18 mouse cellular contexts compared by ENCODE assay signal in genomic region chr10:54070496-54070895, GRCm38 (mm10). TPM values are rescaled to one million over a fixed set of nuclear protein-coding genes. Genes with fewer than 3 reads are reported as not detected.
A peak's percentile ranks its signal among the peaks of the same experiment; 100 is the strongest.
DNase-seq lines count a peak whose midpoint lies in the region; ATAC-seq and TF ChIP-seq lines count a peak whose summit lies in the region.
"Had no signal": no experiment of that assay in that cellular context is flagged by ENCODE, and none has a peak within 500 bp of the region (broad histone marks: within the 10 kb centered on the region; RNA-seq: fewer than 3 reads in every experiment).

No protein-coding gene starts in this region.

- peaks cover 3% of the 10 kb centered on the region; the same call in 1 of the 2 replicates for H3K4me1 ChIP-seq in intestine, postnatal 0 days (replicated peaks; ENCODE audit: control insufficient read depth, insufficient read depth, low read length)
- H3K4me1 ChIP-seq in intestine, embryonic 16.5 days (ENCODE audit: control insufficient read depth, insufficient read depth, low read length) = peaks cover 8% of the 10 kb centered on the region
- no peaks in the 10 kb centered on the region for H3K4me1 ChIP-seq in midbrain, embryonic 16.5 days (ENCODE audit: control insufficient read depth, insufficient read depth, low read length)
- peaks cover 13% of the 10 kb centered on the region for H3K4me1 ChIP-seq in midbrain, embryonic 13.5 days (replicated peaks)
- H3K4me1 ChIP-seq in liver, embryonic 13.5 days (replicated peaks) = peaks cover 59% of the 10 kb centered on the region

- H3K27me3 ChIP-seq in intestine, postnatal 0 days (replicated peaks; ENCODE audit: control insufficient read depth, insufficient read depth, low read length) = no peaks in the 10 kb centered on the region
- H3K27me3 ChIP-seq in intestine, embryonic 16.5 days (replicated peaks; ENCODE audit: control insufficient read depth, insufficient read depth, low read length) = no peaks in the 10 kb centered on the region
- H3K27me3 ChIP-seq in midbrain, embryonic 16.5 days (ENCODE audit: control insufficient read depth, insufficient read depth, low read depth, low read length) = no peaks in the 10 kb centered on the region
- H3K27me3 ChIP-seq in midbrain, embryonic 13.5 days = peaks cover 19% of the 10 kb centered on the region
- H3K27me3 ChIP-seq in liver, embryonic 13.5 days = no peaks in the 10 kb centered on the region
- H3K27me3 ChIP-seq: heart, embryonic 15.5 days; limb, embryonic 15.5 days had no signal

- H3K4me3 ChIP-seq in intestine, postnatal 0 days (ENCODE audit: low read depth, low read length) = no peak overlapping the region
- no peak overlapping the region for H3K4me3 ChIP-seq in intestine, embryonic 16.5 days (ENCODE audit: low read length)
- H3K4me3 ChIP-seq in midbrain, embryonic 16.5 days (ENCODE audit: low read depth, low read length) = no peak overlapping the region
- no peak overlapping the region for H3K4me3 ChIP-seq in midbrain, embryonic 13.5 days (replicated peaks)
- peak overlapping the region; percentile 17 for H3K4me3 ChIP-seq in liver, embryonic 13.5 days (replicated peaks)
- H3K4me3 ChIP-seq: heart, embryonic 15.5 days; limb, embryonic 15.5 days had no signal

- H3K9ac ChIP-seq in intestine, postnatal 0 days (ENCODE audit: low read depth, low read length) = no peak overlapping the region
- no peak overlapping the region for H3K9ac ChIP-seq in intestine, embryonic 16.5 days (ENCODE audit: low read depth, low read length)
- H3K9ac ChIP-seq in midbrain, embryonic 16.5 days (ENCODE audit: low read depth, low read length) = no peak overlapping the region
- H3K9ac ChIP-seq in midbrain, embryonic 13.5 days (replicated peaks) = no peak overlapping the region
- H3K9ac ChIP-seq in liver, embryonic 13.5 days = peak overlapping the region; percentile 22; the same call in 1 of the 2 replicates
- H3K9ac ChIP-seq: heart, embryonic 15.5 days; limb, embryonic 15.5 days had no signal

- peak overlapping the region; percentile 37 for H3K4me2 ChIP-seq in intestine, postnatal 0 days (replicated peaks; ENCODE audit: low read depth)
- H3K4me2 ChIP-seq in intestine, embryonic 16.5 days (ENCODE audit: low read depth, low read length) = no peak overlapping the region
- H3K4me2 ChIP-seq in midbrain, embryonic 16.5 days (ENCODE audit: low read length) = peak overlapping the region; percentile 34; the same call in 1 of the 2 replicates
- H3K4me2 ChIP-seq in midbrain, embryonic 13.5 days (replicated peaks) = no peak overlapping the region
- H3K4me2 ChIP-seq in liver, embryonic 13.5 days = peak overlapping the region; percentile 92
- H3K4me2 ChIP-seq: heart, embryonic 15.5 days; limb, embryonic 15.5 days had no signal

- H3K27ac ChIP-seq in intestine, postnatal 0 days (ENCODE audit: low read depth, low read length) = no peak overlapping the region
- H3K27ac ChIP-seq in intestine, embryonic 16.5 days (ENCODE audit: low read length) = no peak overlapping the region
- no peak overlapping the region for H3K27ac ChIP-seq in midbrain, embryonic 16.5 days (ENCODE audit: low read length)
- no peak overlapping the region for H3K27ac ChIP-seq in midbrain, embryonic 13.5 days
- 0 out of 2 replicates have a peak overlapping the region, but pooled peaks have one; percentile 34 for H3K27ac ChIP-seq in liver, embryonic 13.5 days
- H3K27ac ChIP-seq: heart, embryonic 15.5 days; kidney, postnatal 0 days; limb, embryonic 15.5 days; stomach, postnatal 0 days had no signal

- no peaks in the 10 kb centered on the region for H3K9me3 ChIP-seq in intestine, postnatal 0 days (ENCODE audit: control insufficient read depth)
- H3K9me3 ChIP-seq in intestine, embryonic 16.5 days (ENCODE audit: control insufficient read depth, low read length) = no peaks in the 10 kb centered on the region
- H3K9me3 ChIP-seq in midbrain, embryonic 16.5 days (replicated peaks; ENCODE audit: control insufficient read depth, low read length, poor library complexity, severe bottlenecking) = no peaks in the 10 kb centered on the region
- no peaks in the 10 kb centered on the region for H3K9me3 ChIP-seq in midbrain, embryonic 13.5 days
- H3K9me3 ChIP-seq in liver, embryonic 13.5 days (replicated peaks) = no peaks in the 10 kb centered on the region
- H3K9me3 ChIP-seq: heart, embryonic 15.5 days; limb, embryonic 15.5 days had no signal

- 0 out of 2 replicates have a peak, but pooled peaks cover 4% of the 10 kb centered on the region for H3K36me3 ChIP-seq in intestine, postnatal 0 days (ENCODE audit: control insufficient read depth, insufficient read depth)
- H3K36me3 ChIP-seq in intestine, embryonic 16.5 days (ENCODE audit: control insufficient read depth, insufficient read depth, low read length) = no peaks in the 10 kb centered on the region
- H3K36me3 ChIP-seq in midbrain, embryonic 16.5 days (ENCODE audit: control insufficient read depth, insufficient read depth, low read length) = no peaks in the 10 kb centered on the region
- no peaks in the 10 kb centered on the region for H3K36me3 ChIP-seq in midbrain, embryonic 13.5 days
- peaks cover 50% of the 10 kb centered on the region for H3K36me3 ChIP-seq in liver, embryonic 13.5 days
- H3K36me3 ChIP-seq: heart, embryonic 15.5 days; limb, embryonic 15.5 days had no signal

- no peak for ATAC-seq in intestine, postnatal 0 days
- ATAC-seq in intestine, embryonic 16.5 days = no peak
- no peak for ATAC-seq in midbrain, embryonic 16.5 days
- no peak for ATAC-seq in midbrain, embryonic 13.5 days
- ATAC-seq in liver, embryonic 13.5 days (ENCODE audit: low read depth) = no peak
- ATAC-seq: forebrain, embryonic 14.5 days had no signal

- TF ChIP-seq CTCF in intestine, postnatal 0 days (IDR thresholded peaks at IDR 0.05; ENCODE audit: low read depth) = no peak

- no peak for DNase-seq in liver, embryonic 13.5 days
- DNase-seq in naive thymus-derived CD4-positive, alpha-beta T cell, adult 2 months (ENCODE audit: low read depth) = peak; percentile 42
- DNase-seq in kidney, postnatal 4 days = no peak
- DNase-seq: adrenal gland, adult 2 months; cerebellum, adult 8-10 months; gastrocnemius, postnatal 36 days; kidney, adult 18-20 months; lung, postnatal 10 days; right cerebral cortex, postnatal 25 days had no signal

- 86% methylated on average over 5 of the region's 5 CpGs for WGBS in intestine, postnatal 0 days
- WGBS in intestine, embryonic 16.5 days = 83% methylated on average over 5 of the region's 5 CpGs
- WGBS in midbrain, embryonic 16.5 days = 85% methylated on average over 5 of the region's 5 CpGs
- 86% methylated on average over 5 of the region's 5 CpGs for WGBS in midbrain, embryonic 13.5 days
- WGBS in liver, embryonic 13.5 days (ENCODE audit: insufficient replicate concordance) = 83% methylated on average over 5 of the region's 5 CpGs

RNA-seq across cellular contexts. Expression of gene Man1a, which starts 5.9 kb away (rescaled TPM):
- polyA plus RNA-seq in intestine, postnatal 0 days (2015; fragmentation: Nextera tagmentation; extraction: Ambion mirVana) = 29.9 and 33.0 TPM in 2 replicates
- 11.2 and 15.4 TPM in 2 replicates for polyA plus RNA-seq in intestine, embryonic 16.5 days (2015; fragmentation: Nextera tagmentation; extraction: Ambion mirVana)
- polyA plus RNA-seq in midbrain, embryonic 16.5 days (2015; fragmentation: Nextera tagmentation; extraction: Ambion mirVana) = 4.0 and 4.7 TPM in 2 replicates
- polyA plus RNA-seq in midbrain, embryonic 13.5 days (2015; fragmentation: Nextera tagmentation; extraction: Ambion mirVana) = 2.2 and 2.8 TPM in 2 replicates
- 8.2 and 11.2 TPM in 2 replicates for polyA plus RNA-seq in liver, embryonic 13.5 days (2015; fragmentation: Nextera tagmentation; extraction: Ambion mirVana)

Comparison
In these comparisons a context has a peak if more than half of its experiments do, and no peak if none do; other contexts are left out.
1. H3K4me2 ChIP-seq: peak in intestine, postnatal 0 days (single experiment), midbrain, embryonic 16.5 days (single experiment) and liver, embryonic 13.5 days (single experiment); none in intestine, embryonic 16.5 days (single experiment) and midbrain, embryonic 13.5 days (single experiment).